Mouse (Mus musculus) liver, postnatal 0 days (tissue): ENCODE measurements around the gene Lgmn.

Source experiments
- CTCF ChIP-seq: sonication (generic); IDR thresholded peaks from 2 replicates; pipeline ENCODE4 v1.5.1; 2016; ENCODE audit warnings: antibody characterized with exemption, low read depth
- EP300 ChIP-seq: IDR thresholded peaks from 2 replicates; pipeline ENCODE4 v1.6.1; 2016; ENCODE audit warnings: antibody characterized with exemption, low read depth, mild to moderate bottlenecking

DNA sequence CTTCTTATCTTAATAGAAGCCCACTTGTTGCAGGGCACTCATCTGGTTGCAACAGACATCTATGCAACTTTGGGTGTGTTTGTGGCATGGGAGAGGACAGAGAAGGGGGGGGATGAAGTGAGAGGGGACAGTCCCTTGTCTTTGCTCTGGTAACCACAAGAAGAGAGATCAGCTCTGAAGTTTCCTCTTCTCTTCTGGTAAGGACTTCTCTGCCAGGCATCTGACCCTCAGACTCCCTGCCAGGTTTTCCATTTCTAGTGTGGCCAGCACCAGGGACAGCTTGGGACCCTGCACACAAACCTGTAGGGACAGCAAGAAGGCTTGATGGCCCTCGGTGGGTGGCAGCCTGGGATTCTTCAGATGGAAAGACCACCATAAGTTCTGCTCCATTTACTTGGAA, 88.6 kb downstream of the Lgmn start:
- no peak for TF ChIP-seq CTCF
- peak; percentile 21; the same call in 1 of the 2 replicates for TF ChIP-seq EP300
